Mouse (Mus musculus): ENCODE measurements around the gene Pck1. TPM values are rescaled to one million over a fixed set of nuclear protein-coding genes. Genes with fewer than 3 reads are reported as not detected.

Gene Pck1
- polyA plus RNA-seq, 1 experiment, result 0.76 TPM

DNA sequence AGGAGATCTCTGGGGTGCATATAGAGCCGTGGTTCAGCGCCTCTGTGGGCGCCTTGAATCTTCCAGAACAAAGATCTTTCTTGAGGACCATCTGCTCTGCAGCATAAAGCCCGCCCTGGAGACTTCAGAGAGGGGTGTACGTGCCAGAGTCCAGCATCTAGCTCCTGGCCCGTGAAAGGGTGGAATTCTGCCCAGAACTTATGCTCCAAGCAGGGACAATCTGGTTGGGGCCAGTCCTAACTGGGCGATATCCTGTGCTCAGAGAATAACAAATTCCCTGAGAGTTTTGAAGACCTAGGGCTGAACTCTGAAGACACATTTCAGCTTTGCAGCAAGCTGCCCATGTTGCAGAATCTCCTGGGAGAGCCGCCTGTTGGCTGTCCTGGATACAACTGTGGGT lies 25.1 kb downstream of the Pck1 start:
- 81% methylated on average over 8 of the region's 8 CpGs for WGBS
- peaks cover 4% of the 10 kb centered on the region; the same call in 1 of the 2 replicates for H3K4me1 ChIP-seq (ENCODE audit: control insufficient read depth, insufficient read depth, insufficient read length)
- no peak for DNase-seq (ENCODE audit: low read depth in 1 of 2, low spot score in 2 of 2)
- peaks cover 2% of the 10 kb centered on the region; the same call in 1 of the 2 replicates for H3K27me3 ChIP-seq (ENCODE audit: control insufficient read depth, insufficient read depth, low read length)
- H3K36me3 ChIP-seq (ENCODE audit: control insufficient read depth, insufficient read depth, low read length), result no peaks in the 10 kb centered on the region
- no peak overlapping the region for H3K27ac ChIP-seq (ENCODE audit: insufficient read depth, low read length)
- H3K4me3 ChIP-seq (ENCODE audit: extremely low read depth, insufficient read depth, insufficient read length), result no peak overlapping the region
- TF ChIP-seq POLR2A (IDR thresholded peaks at IDR 0.05; ENCODE audit: low read depth, low read length), result no peak
- TF ChIP-seq CTCF (IDR thresholded peaks at IDR 0.05; ENCODE audit: extremely low read depth, insufficient read depth, insufficient read length, insufficient replicate concordance), result no peak

DNA sequence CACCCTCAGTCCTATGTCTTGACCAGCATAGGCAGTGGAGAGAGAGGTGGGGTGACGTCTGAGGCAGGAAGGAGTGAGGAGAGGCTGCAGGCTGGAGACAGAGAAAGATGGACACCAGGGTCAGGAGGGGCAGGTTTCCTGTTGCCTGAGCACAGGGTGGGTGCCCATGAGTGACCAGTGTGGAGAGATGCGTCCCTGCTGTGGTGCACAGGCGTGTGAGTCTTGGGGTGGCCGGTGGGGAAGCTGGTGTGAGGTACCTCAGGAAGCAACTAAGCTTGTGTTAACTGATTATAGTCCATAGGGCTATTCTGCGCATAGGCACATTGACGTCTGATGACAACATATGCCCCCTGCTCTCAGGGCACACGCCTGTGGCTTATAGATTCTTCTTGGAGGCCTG lies 26.2 kb downstream of the Pck1 start:
- no peaks in the 10 kb centered on the region for H3K36me3 ChIP-seq (ENCODE audit: control insufficient read depth, insufficient read depth, low read length)
- no peak for DNase-seq (ENCODE audit: low read depth in 1 of 2, low spot score in 2 of 2)
- no peak overlapping the region for H3K4me3 ChIP-seq (ENCODE audit: extremely low read depth, insufficient read depth, insufficient read length)
- no peak overlapping the region for H3K27ac ChIP-seq (ENCODE audit: insufficient read depth, low read length)
- TF ChIP-seq CTCF (IDR thresholded peaks at IDR 0.05; ENCODE audit: extremely low read depth, insufficient read depth, insufficient read length, insufficient replicate concordance) (no peak), POLR2A (IDR thresholded peaks at IDR 0.05; ENCODE audit: low read depth, low read length) (no peak)
- peaks cover 2% of the 10 kb centered on the region; the same call in 1 of the 2 replicates for H3K4me1 ChIP-seq (ENCODE audit: control insufficient read depth, insufficient read depth, insufficient read length)
- peaks cover 2% of the 10 kb centered on the region; the same call in 1 of the 2 replicates for H3K27me3 ChIP-seq (ENCODE audit: control insufficient read depth, insufficient read depth, low read length)
- 84% methylated on average over 7 of the region's 7 CpGs for WGBS

DNA sequence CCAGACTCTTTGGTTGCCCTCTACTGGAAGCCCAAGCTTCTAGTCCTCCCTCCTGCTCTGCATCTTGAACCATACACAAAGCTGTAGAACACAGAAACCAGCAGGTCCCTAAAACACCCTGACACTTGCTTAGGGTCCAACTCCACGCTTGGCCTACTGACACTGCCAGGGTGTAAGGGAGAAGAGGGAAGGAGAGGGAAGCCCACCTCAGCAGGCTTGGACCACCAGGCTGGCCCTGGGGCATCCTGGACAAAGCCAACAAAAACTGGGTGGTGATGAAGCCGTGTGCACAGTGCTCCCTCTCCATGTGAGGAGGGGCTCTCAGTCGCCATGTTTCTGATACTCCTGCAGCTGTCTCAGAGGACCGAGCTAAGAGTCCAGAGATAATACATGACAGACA lies 27.2 kb downstream of the Pck1 start:
- no peak overlapping the region for H3K27ac ChIP-seq (ENCODE audit: insufficient read depth, low read length)
- no peak overlapping the region for H3K4me3 ChIP-seq (ENCODE audit: extremely low read depth, insufficient read depth, insufficient read length)
- peaks cover 2% of the 10 kb centered on the region; the same call in 1 of the 2 replicates for H3K4me1 ChIP-seq (ENCODE audit: control insufficient read depth, insufficient read depth, insufficient read length)
- WGBS, result 88% methylated on average over 4 of the region's 4 CpGs
- peaks cover 2% of the 10 kb centered on the region; the same call in 1 of the 2 replicates for H3K27me3 ChIP-seq (ENCODE audit: control insufficient read depth, insufficient read depth, low read length)
- no peak for DNase-seq (ENCODE audit: low read depth in 1 of 2, low spot score in 2 of 2)
- H3K36me3 ChIP-seq (ENCODE audit: control insufficient read depth, insufficient read depth, low read length), result no peaks in the 10 kb centered on the region
- TF ChIP-seq POLR2A (IDR thresholded peaks at IDR 0.05; ENCODE audit: low read depth, low read length), result no peak
- no peak for TF ChIP-seq CTCF (IDR thresholded peaks at IDR 0.05; ENCODE audit: extremely low read depth, insufficient read depth, insufficient read length, insufficient replicate concordance)

DNA sequence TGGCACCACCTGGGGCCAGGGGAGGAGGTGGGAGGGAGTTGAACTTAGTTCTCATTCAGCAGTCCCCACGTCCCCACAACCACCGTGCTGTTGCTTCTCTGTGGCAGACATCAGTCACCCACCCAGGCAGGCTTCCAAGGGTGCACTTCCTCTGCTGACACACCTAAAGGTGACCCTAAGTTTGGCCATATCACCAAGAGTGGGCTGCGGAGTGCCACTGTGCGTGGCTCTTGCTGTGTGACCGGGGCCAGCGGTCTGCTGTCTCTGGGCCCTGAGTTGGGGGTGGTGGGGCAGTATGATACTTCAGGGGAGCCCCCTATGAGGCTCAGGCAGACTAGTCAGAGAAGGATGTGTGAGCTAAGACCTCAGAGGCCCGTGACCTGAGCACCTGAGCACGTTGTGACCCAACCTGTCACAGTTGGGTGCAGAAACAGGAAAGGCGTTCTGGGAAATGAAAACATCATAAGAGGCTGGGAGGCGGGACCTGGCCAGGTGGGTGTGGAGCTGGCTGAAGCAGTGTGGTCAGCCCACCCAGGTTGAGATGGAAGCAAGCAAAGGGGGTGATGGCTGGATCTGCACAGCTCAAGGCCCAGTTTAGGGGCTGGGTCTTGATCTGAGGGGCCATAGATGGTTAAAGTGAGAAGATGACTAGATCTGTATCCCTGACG lies 28.0 kb downstream of the Pck1 start:
- Histone ChIP-seq H3K4me3 (ENCODE audit: extremely low read depth, insufficient read depth, insufficient read length) (no peak overlapping the region), H3K27ac (ENCODE audit: insufficient read depth, low read length) (no peak overlapping the region), H3K27me3 (ENCODE audit: control insufficient read depth, insufficient read depth, low read length) (no peaks in the 10 kb centered on the region), H3K36me3 (ENCODE audit: control insufficient read depth, insufficient read depth, low read length) (no peaks in the 10 kb centered on the region), H3K4me1 (ENCODE audit: control insufficient read depth, insufficient read depth, insufficient read length) (peaks cover 2% of the 10 kb centered on the region; the same call in 1 of the 2 replicates)
- TF ChIP-seq CTCF (IDR thresholded peaks at IDR 0.05; ENCODE audit: extremely low read depth, insufficient read depth, insufficient read length, insufficient replicate concordance) (no peak), POLR2A (IDR thresholded peaks at IDR 0.05; ENCODE audit: low read depth, low read length) (no peak)
- WGBS, result 70% methylated on average over 11 of the region's 11 CpGs
- no peak for DNase-seq (ENCODE audit: low read depth in 1 of 2, low spot score in 2 of 2)

DNA sequence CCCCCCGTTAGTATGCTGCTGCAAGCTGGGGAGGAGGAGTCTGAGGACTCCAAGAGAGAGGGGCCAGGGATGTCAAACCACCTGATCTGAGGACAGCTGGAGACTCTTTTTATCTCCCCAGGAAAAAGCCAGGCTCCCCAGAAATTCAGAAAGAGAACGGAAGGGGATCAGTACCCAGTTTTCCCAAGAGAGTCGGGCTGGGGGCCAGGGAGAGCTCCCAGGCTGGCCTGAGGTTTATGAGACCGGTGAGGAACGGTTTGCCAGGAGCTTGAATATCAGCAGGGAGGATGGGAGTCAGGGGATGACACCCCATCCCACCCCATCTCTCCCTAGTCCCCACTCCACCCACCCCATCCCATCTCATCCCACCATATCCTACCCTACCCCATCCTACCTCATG lies 28.6 kb downstream of the Pck1 start:
- peaks cover 2% of the 10 kb centered on the region; the same call in 1 of the 2 replicates for H3K4me1 ChIP-seq (ENCODE audit: control insufficient read depth, insufficient read depth, insufficient read length)
- H3K36me3 ChIP-seq (ENCODE audit: control insufficient read depth, insufficient read depth, low read length), result no peaks in the 10 kb centered on the region
- H3K27me3 ChIP-seq (ENCODE audit: control insufficient read depth, insufficient read depth, low read length), result no peaks in the 10 kb centered on the region
- WGBS, result 87% methylated on average over 5 of the region's 5 CpGs
- no peak overlapping the region for H3K4me3 ChIP-seq (ENCODE audit: extremely low read depth, insufficient read depth, insufficient read length)
- no peak overlapping the region for H3K27ac ChIP-seq (ENCODE audit: insufficient read depth, low read length)
- DNase-seq (ENCODE audit: low read depth in 1 of 2, low spot score in 2 of 2), result no peak
- TF ChIP-seq POLR2A (IDR thresholded peaks at IDR 0.05; ENCODE audit: low read depth, low read length) (no peak), CTCF (IDR thresholded peaks at IDR 0.05; ENCODE audit: extremely low read depth, insufficient read depth, insufficient read length, insufficient replicate concordance) (no peak)

DNA sequence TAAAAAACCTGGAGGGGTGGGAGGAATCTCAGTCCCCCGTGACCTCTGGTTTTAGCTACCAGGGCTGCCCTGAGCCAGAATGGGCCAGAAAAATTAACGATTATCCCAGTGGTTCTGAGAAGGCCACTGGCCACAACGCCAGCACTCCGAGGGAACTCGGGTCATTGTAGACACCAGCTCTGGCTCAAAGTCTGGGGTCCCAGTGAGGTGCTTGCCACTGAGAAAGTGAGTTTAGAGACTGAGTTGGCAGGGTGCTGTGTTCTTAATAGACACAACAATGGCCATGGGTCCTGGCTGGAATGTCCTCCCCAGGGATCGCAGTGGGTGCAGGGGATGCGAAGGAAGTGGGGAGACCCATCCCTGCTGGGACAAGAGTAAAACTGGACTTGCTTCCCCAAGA lies 29.1 kb downstream of the Pck1 start:
- H3K4me3 ChIP-seq (ENCODE audit: extremely low read depth, insufficient read depth, insufficient read length), result no peak overlapping the region
- no peaks in the 10 kb centered on the region for H3K36me3 ChIP-seq (ENCODE audit: control insufficient read depth, insufficient read depth, low read length)
- no peak for DNase-seq (ENCODE audit: low read depth in 1 of 2, low spot score in 2 of 2)
- 95% methylated on average over 7 of the region's 7 CpGs for WGBS
- TF ChIP-seq CTCF (IDR thresholded peaks at IDR 0.05; ENCODE audit: extremely low read depth, insufficient read depth, insufficient read length, insufficient replicate concordance) (no peak), POLR2A (IDR thresholded peaks at IDR 0.05; ENCODE audit: low read depth, low read length) (no peak)
- H3K27me3 ChIP-seq (ENCODE audit: control insufficient read depth, insufficient read depth, low read length), result no peaks in the 10 kb centered on the region
- H3K27ac ChIP-seq (ENCODE audit: insufficient read depth, low read length), result no peak overlapping the region
- H3K4me1 ChIP-seq (ENCODE audit: control insufficient read depth, insufficient read depth, insufficient read length), result peaks cover 2% of the 10 kb centered on the region; the same call in 1 of the 2 replicates

DNA sequence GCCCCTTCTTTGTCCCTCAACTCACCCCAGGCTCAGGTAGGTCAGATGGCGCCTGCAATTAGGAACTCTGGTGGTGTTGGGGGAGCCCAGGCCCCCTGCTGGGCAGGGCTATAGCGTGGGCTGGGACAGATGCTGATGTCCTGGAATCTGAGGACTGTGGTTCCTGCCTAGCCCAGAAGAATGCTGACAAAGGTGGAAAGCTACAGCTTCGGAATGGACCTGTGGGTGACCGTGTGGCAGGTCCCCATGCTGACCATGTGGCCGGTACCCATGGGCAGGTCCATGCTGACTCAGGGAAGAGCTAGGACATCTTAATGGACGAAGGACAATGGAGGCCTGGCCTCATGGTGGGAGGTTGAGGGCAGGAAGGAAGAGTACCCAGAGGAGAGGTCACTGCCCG lies 29.9 kb downstream of the Pck1 start:
- no peak for TF ChIP-seq CTCF (IDR thresholded peaks at IDR 0.05; ENCODE audit: extremely low read depth, insufficient read depth, insufficient read length, insufficient replicate concordance)
- no peak for TF ChIP-seq POLR2A (IDR thresholded peaks at IDR 0.05; ENCODE audit: low read depth, low read length)
- H3K4me1 ChIP-seq (ENCODE audit: control insufficient read depth, insufficient read depth, insufficient read length), result no peaks in the 10 kb centered on the region
- no peak overlapping the region for H3K4me3 ChIP-seq (ENCODE audit: extremely low read depth, insufficient read depth, insufficient read length)
- H3K27me3 ChIP-seq (ENCODE audit: control insufficient read depth, insufficient read depth, low read length), result no peaks in the 10 kb centered on the region
- DNase-seq (ENCODE audit: low read depth in 1 of 2, low spot score in 2 of 2), result no peak
- H3K27ac ChIP-seq (ENCODE audit: insufficient read depth, low read length), result no peak overlapping the region
- 85% methylated on average over 7 of the region's 7 CpGs for WGBS
- no peaks in the 10 kb centered on the region for H3K36me3 ChIP-seq (ENCODE audit: control insufficient read depth, insufficient read depth, low read length)
